Mouse (Mus musculus) MEL (cell line): ENCODE data around the gene Cacybp. TPM values are rescaled to one million over a fixed set of nuclear protein-coding genes. Genes with fewer than 3 reads are reported as not detected.

Source experiments
- DNase-seq: peaks from one replicate; pipeline ENCODE4 v3.0.0; 2011; ENCODE audit warnings: low read depth, low spot score
- H3K27ac ChIP-seq: 2 replicates; pipeline ENCODE4 v1.5.1; 2012; ENCODE audit warnings: low read depth, mild to moderate bottlenecking, control low read depth, low read length, moderate library complexity; ENCODE audit not compliant: control insufficient read depth
- H3K27me3 ChIP-seq, 2 experiments: fragments of 150-350 bp in 1 of 2; sonication (generic) in 1 of 2; 2 replicates each; pipeline ENCODE4 v1.6.1; 2012; ENCODE audit warnings: low read length in 2 of 2, mild to moderate bottlenecking in 2 of 2, improper control_type of control experiment in 1 of 2, moderate library complexity in 1 of 2; ENCODE audit not compliant: insufficient read depth in 2 of 2, control insufficient read depth in 1 of 2
- H3K36me3 ChIP-seq, 2 experiments: 2 replicates each; pipeline ENCODE4 v1.6.1; 2012 to 2014; ENCODE audit warnings: low read length in 2 of 2, improper control_type of control experiment in 1 of 2, inconsistent platforms in 1 of 2, mild to moderate bottlenecking in 1 of 2; ENCODE audit not compliant: insufficient read depth in 2 of 2, control insufficient read depth in 1 of 2
- H3K4me1 ChIP-seq, 2 experiments: fragments of 150-350 bp in 1 of 2; sonication (generic) in 1 of 2; 2 replicates each; pipeline ENCODE4 v1.6.1; 2012; ENCODE audit warnings: low read length in 2 of 2, improper control_type of control experiment in 1 of 2, mild to moderate bottlenecking in 1 of 2; ENCODE audit not compliant: insufficient read depth in 2 of 2, control insufficient read depth in 1 of 2
- H3K4me3 ChIP-seq, 2 experiments: fragments of 150-350 bp in 1 of 2; sonication (generic) in 1 of 2; 2 replicates each; pipeline ENCODE4 v1.5.1; 2012; ENCODE audit warnings: low read depth in 2 of 2, low read length in 2 of 2, mild to moderate bottlenecking in 2 of 2, moderate library complexity in 2 of 2, control low read depth in 1 of 2, improper control_type of control experiment in 1 of 2; ENCODE audit not compliant: control insufficient read depth in 1 of 2, insufficient read depth in 1 of 2
- H3K79me2 ChIP-seq: 2 replicates; pipeline ENCODE4 v1.6.1; 2012; ENCODE audit warnings: mild to moderate bottlenecking, low read length, moderate library complexity; ENCODE audit not compliant: control insufficient read depth, poor library complexity, insufficient read depth
- H3K9ac ChIP-seq: 2 replicates; pipeline ENCODE4 v1.6.1; 2012; ENCODE audit warnings: low read depth, mild to moderate bottlenecking, control low read depth, low read length, moderate library complexity; ENCODE audit not compliant: control insufficient read depth, poor library complexity, severe bottlenecking
- H3K9me3 ChIP-seq: fragments of 150-350 bp; sonication (generic); replicated peaks from 2 replicates; pipeline ENCODE4 v1.6.1; 2012; ENCODE audit warnings: mild to moderate bottlenecking, low read length, improper control_type of control experiment, moderate library complexity; ENCODE audit not compliant: insufficient read depth
- CHD1 ChIP-seq: IDR thresholded peaks from 2 replicates; pipeline ENCODE4 v1.6.1; 2012; ENCODE audit warnings: low read depth, mild to moderate bottlenecking, inconsistent platforms, low read length, improper control_type of control experiment
- CTCF ChIP-seq, 3 experiments: IDR thresholded peaks in 2 of 3; conservative IDR thresholded peaks in 1 of 3; 2 replicates each; pipeline ENCODE4 v1.5.1; 2011 to 2012; ENCODE audit warnings: low read length in 3 of 3, low read depth in 2 of 3, mild to moderate bottlenecking in 2 of 3, improper control_type of control experiment in 1 of 3, inconsistent platforms in 1 of 3, mixed read lengths in 1 of 3, moderate library complexity in 1 of 3; ENCODE audit not compliant: control insufficient read depth in 1 of 3, insufficient read depth in 1 of 3, poor library complexity in 1 of 3, severe bottlenecking in 1 of 3
- ELF1 ChIP-seq: IDR thresholded peaks from 2 replicates; pipeline ENCODE4 v1.6.1; 2014; ENCODE audit warnings: low read depth, mild to moderate bottlenecking, inconsistent platforms, low read length, improper control_type of control experiment, moderate library complexity
- GABPA ChIP-seq: IDR thresholded peaks from 2 replicates; pipeline ENCODE4 v1.6.1; 2012; ENCODE audit warnings: low read depth, mild to moderate bottlenecking, inconsistent platforms, low read length, improper control_type of control experiment, moderate library complexity
- MAFK ChIP-seq: IDR thresholded peaks from 2 replicates; pipeline ENCODE4 v1.6.1; 2011; ENCODE audit warnings: low read depth, mild to moderate bottlenecking, low read length, improper control_type of control experiment, borderline replicate concordance
- MAZ ChIP-seq: IDR thresholded peaks from 2 replicates; pipeline ENCODE4 v1.6.1; 2012; ENCODE audit warnings: low read depth, mild to moderate bottlenecking, inconsistent platforms, low read length, improper control_type of control experiment
- MEF2A ChIP-seq: IDR thresholded peaks from 2 replicates; pipeline ENCODE4 v1.6.1; 2014; ENCODE audit warnings: low read depth, mild to moderate bottlenecking, inconsistent platforms, low read length, improper control_type of control experiment; ENCODE audit not compliant: poor library complexity, insufficient replicate concordance, severe bottlenecking; ENCODE audit errors: extremely low read depth
- MXI1 ChIP-seq: IDR thresholded peaks from 2 replicates; pipeline ENCODE4 v1.6.1; 2011; ENCODE audit warnings: mild to moderate bottlenecking, low read depth, low read length, improper control_type of control experiment
- MYC ChIP-seq: IDR thresholded peaks from 2 replicates; pipeline ENCODE4 v1.6.1; 2011; ENCODE audit warnings: low read depth, mild to moderate bottlenecking, low read length, improper control_type of control experiment, moderate library complexity
- NRF1 ChIP-seq: IDR thresholded peaks from 2 replicates; pipeline ENCODE4 v1.6.1; 2014; ENCODE audit warnings: low read depth, mild to moderate bottlenecking, inconsistent platforms, low read length, improper control_type of control experiment, moderate library complexity; ENCODE audit not compliant: poor library complexity, insufficient read depth, severe bottlenecking
- POLR2AphosphoS2 ChIP-seq: IDR thresholded peaks from 2 replicates; pipeline ENCODE4 v1.6.1; 2011; ENCODE audit warnings: low read length, improper control_type of control experiment
- RAD21 ChIP-seq: IDR thresholded peaks from 2 replicates; pipeline ENCODE4 v1.6.1; 2011; ENCODE audit warnings: mild to moderate bottlenecking, low read depth, low read length, improper control_type of control experiment
- SMC3 ChIP-seq: IDR thresholded peaks from 2 replicates; pipeline ENCODE4 v1.6.1; 2011; ENCODE audit warnings: low read depth, low read length, improper control_type of control experiment
- TCF12 ChIP-seq: IDR thresholded peaks from 2 replicates; pipeline ENCODE4 v1.6.1; 2014; ENCODE audit warnings: low read depth, mild to moderate bottlenecking, inconsistent platforms, low read length, improper control_type of control experiment, moderate library complexity
- ZC3H11A ChIP-seq: IDR thresholded peaks from 2 replicates; pipeline ENCODE4 v1.6.1; 2012; ENCODE audit warnings: low read depth, mild to moderate bottlenecking, inconsistent platforms, low read length, improper control_type of control experiment
- ZNF384 ChIP-seq: IDR thresholded peaks from 2 replicates; pipeline ENCODE4 v1.6.1; 2012; ENCODE audit warnings: low read depth, mild to moderate bottlenecking, inconsistent platforms, low read length, improper control_type of control experiment
- polyA plus RNA-seq, 2 experiments: library from polyadenylated mRNA; stranded (reverse) in 1 of 2; unstranded in 1 of 2; fragments of >175 nt in 1 of 2; fragments of >200 nt in 1 of 2; gene quantifications; 2 replicates each; pipeline versions ENCODE4 v1.2.1 to v1.2.4; 2012; ENCODE audit warnings: low replicate concordance in 2 of 2, low read depth in 1 of 2; ENCODE audit not compliant: insufficient read length in 2 of 2, insufficient read depth in 1 of 2, missing spikeins in 1 of 2
- total RNA-seq: library from RNA; depleted of rRNA; stranded (reverse); fragments of 300-350 nt; gene quantifications from 2 replicates; pipeline ENCODE4 v1.2.3, GENCODE M21; 2012

The Cacybp gene
- total and polyA plus RNA-seq, 3 experiments: 80.7 to 181 TPM; not detected in 1

- peaks cover 6% of the 10 kb centered on the region in 2 experiments; a peak in 3 of 4 replicates for H3K4me1 ChIP-seq
- no peak for DNase-seq
- TF ChIP-seq MYC: no peak
- no peak for TF ChIP-seq NRF1
- no peak for TF ChIP-seq POLR2AphosphoS2
- TF ChIP-seq MXI1: no peak
Observed at GRCm38 (mm10) chr1:160259884-160260283, 47.2 kb upstream of the Cacybp start.

GRCm38 (mm10) chr1:160253108-160253507, 40.4 kb upstream of the Cacybp start:
- peak; percentile 50 for DNase-seq
- Histone ChIP-seq H3K4me1 (no peaks in the 10 kb centered on the region), H3K36me3 (no peaks in the 10 kb centered on the region; a peak in 1 of 4 replicates)

More at GRCm38 (mm10) chr1:160259884-160260283, 47.2 kb upstream of the Cacybp start:
- H3K4me3 ChIP-seq: no peak overlapping the region
- H3K27ac ChIP-seq: no peak overlapping the region
- H3K79me2 ChIP-seq: no peaks in the 10 kb centered on the region; the same call in 1 of the 2 replicates
- no peaks in the 10 kb centered on the region for H3K9me3 ChIP-seq
- no peak overlapping the region for H3K9ac ChIP-seq
- H3K36me3 ChIP-seq: peaks cover 0 to 8% of the 10 kb centered on the region in 2 experiments; a peak in 2 of 4 replicates
- no peaks in the 10 kb centered on the region for H3K27me3 ChIP-seq

GRCm38 (mm10) chr1:160251388-160252007, 38.8 kb upstream of the Cacybp start:
- Histone ChIP-seq H3K27me3 (no peaks in the 10 kb centered on the region), H3K36me3 (peaks cover 0 to 2% of the 10 kb centered on the region in 2 experiments; a peak in 3 of 4 replicates), H3K27ac (no peak overlapping the region), H3K9ac (no peak overlapping the region), H3K4me1 (no peaks in the 10 kb centered on the region; a peak in 1 of 4 replicates), H3K79me2 (no peaks in the 10 kb centered on the region), H3K4me3 (no peak overlapping the region), H3K9me3 (no peaks in the 10 kb centered on the region)
- no peak for TF ChIP-seq MAFK
- no peak for TF ChIP-seq ELF1
- no peak for DNase-seq

More at GRCm38 (mm10) chr1:160253108-160253507, 40.4 kb upstream of the Cacybp start:
- Histone ChIP-seq H3K4me3 (no peak overlapping the region), H3K27me3 (no peaks in the 10 kb centered on the region), H3K79me2 (no peaks in the 10 kb centered on the region)
- no peak for TF ChIP-seq TCF12
- TF ChIP-seq GABPA: no peak
- no peak for TF ChIP-seq NRF1
- TF ChIP-seq ZNF384: no peak
- TF ChIP-seq RAD21: peak; percentile 71
- peak; percentile 64 for TF ChIP-seq SMC3
- TF ChIP-seq MEF2A: no peak
- TF ChIP-seq MAZ: no peak
- TF ChIP-seq CHD1: no peak
- TF ChIP-seq CTCF (IDR thresholded peaks at IDR 0.05 in 2 of 3, conservative IDR thresholded peaks at IDR 0.05 in 1 of 3; ENCODE audit: control insufficient read depth in 1 of 3, insufficient read depth in 1 of 3, low read depth in 2 of 3, low read length in 3 of 3, poor library complexity in 1 of 3, severe bottlenecking in 1 of 3): peak; percentile 25 to 63 (median 25); a peak in 4 of 6 replicates
- TF ChIP-seq ZC3H11A: peak; percentile 74
- TF ChIP-seq, all 39 proteins: peak for 4
- H3K9ac ChIP-seq: no peak overlapping the region
- H3K27ac ChIP-seq: no peak overlapping the region
- no peaks in the 10 kb centered on the region for H3K9me3 ChIP-seq
